Mouse (Mus musculus): Measurements from ENCODE around the gene Ociad2.

DNA sequence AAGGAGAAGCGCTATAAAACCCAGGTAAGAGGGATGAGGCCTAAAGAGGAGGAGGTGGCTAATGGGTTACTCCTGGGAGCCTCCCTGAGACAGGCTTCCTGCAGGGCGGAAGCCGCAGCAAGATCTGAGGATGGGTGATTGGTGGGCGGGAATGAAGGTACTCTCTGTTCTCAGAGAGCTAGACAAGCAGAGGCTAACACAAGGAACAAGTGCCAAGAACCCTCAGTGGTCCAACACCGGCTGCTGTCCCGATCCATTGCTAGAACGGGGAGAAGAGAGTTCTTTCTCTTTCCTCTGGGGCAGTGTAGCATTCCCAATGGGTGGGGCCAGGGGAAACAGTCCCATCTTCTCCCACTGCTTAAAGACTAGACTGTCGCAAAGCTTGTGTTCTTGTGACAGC is 40.0 kb upstream of the Ociad2 start:
- TF ChIP-seq CTCF (IDR thresholded peaks at IDR 0.05; ENCODE audit: low read depth, low read length): no peak
- no peak for TF ChIP-seq POLR2A (IDR thresholded peaks at IDR 0.05; ENCODE audit: extremely low read depth, insufficient read depth, low read length)
